Mouse (Mus musculus) CD4-positive, CD25-positive, alpha-beta regulatory T cell, adult 2 months (primary cell): ENCODE results near the gene Tradd.
A peak's percentile ranks its signal among the peaks of the same experiment; 100 is the strongest.
"Not testable (repeated sequence)": the region's sequence is repeated elsewhere in the genome, so short reads cannot be mapped to it uniquely, and the experiment has no call there.

Experiments
- DNase-seq: peaks from one replicate; pipeline ENCODE4 v3.0.0-alpha.2; 2012; ENCODE audit warnings: low read depth, low spot score

The Tradd gene

GRCm38 (mm10) chr8:105295256-105295655, 30.8 kb upstream of the Tradd start:
- DNase-seq: no peak

GRCm38 (mm10) chr8:105294776-105295175, 30.4 kb upstream of the Tradd start:
- DNase-seq: no peak

DNA sequence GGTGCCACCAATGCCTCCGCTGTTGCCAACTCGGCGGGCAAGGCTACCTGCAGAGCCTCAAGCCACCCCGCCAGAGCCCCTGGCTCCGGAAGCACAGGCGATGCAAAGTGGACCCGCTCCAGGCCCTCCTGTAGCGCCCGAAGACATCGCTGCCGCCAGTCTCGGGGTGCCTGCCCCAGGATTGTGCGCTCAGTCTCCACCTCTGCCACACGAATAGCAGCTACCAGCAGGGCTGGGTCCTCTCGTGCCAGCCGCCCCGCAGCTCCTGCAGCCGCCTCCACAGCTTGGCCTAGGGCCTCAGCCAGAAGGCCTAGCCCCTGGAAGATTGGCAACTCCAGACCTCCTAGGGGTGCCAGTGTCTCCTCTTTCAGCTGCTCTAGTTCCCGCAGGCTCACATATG, 29.0 kb upstream of the Tradd start:
- no peak for DNase-seq

GRCm38 (mm10) chr8:105292471-105292870, 28.1 kb upstream of the Tradd start:
- no peak for DNase-seq

- DNase-seq: not testable (repeated sequence)
Measured at GRCm38 (mm10) chr8:105291802-105292201, 27.4 kb upstream of the Tradd start.

- not testable (repeated sequence) for DNase-seq
Measured at GRCm38 (mm10) chr8:105291364-105291763, 27.0 kb upstream of the Tradd start.

DNA sequence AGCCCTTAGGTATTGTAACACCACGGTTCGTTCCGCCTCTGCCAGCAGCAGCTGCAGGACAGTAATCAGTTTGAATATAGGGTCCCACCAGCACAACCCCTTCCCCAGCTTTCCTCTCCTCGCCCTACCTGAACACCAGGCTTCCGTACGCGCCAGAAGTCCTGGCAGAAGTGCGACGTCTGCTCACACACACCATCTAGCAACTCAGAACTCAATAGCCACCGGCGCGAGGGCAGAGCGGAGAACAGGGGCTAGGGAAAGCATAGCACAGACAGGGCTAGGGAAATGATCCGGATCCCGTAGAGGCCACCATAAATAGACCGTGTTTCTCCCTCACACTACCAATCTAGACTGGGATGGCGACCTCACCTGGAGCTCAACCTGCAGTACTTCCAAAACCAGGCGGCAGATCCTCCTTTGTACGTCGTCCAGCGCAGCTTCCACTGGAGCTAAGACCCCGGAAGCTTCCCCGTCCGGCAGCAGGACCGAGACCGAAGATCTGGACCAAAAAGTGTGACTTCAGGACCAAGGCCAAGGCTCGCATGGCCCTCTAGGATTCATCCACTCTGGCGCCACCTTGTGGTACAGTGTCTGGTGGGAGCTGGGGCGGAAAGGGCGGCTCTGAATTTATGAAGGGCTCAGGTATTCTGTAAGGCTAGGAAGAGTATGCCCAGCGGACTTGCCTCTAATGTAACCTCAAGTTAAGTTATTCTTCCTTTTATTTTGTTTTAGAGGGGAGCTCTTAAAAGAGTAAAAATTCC, 26.3 kb upstream of the Tradd start:
- peak; percentile 94 for DNase-seq

GRCm38 (mm10) chr8:105289805-105290460, 25.5 kb upstream of the Tradd start, which contains the start of gene 4931428F04Rik:
4931428F04Rik (minus strand) TSS chr8:105289864.
- peak; percentile 75 for DNase-seq

- DNase-seq: peak; percentile 97
Measured at GRCm38 (mm10) chr8:105288958-105289732, 24.7 kb upstream of the Tradd start.

- no peak for DNase-seq
Measured at GRCm38 (mm10) chr8:105288231-105288630, 23.8 kb upstream of the Tradd start.

DNA sequence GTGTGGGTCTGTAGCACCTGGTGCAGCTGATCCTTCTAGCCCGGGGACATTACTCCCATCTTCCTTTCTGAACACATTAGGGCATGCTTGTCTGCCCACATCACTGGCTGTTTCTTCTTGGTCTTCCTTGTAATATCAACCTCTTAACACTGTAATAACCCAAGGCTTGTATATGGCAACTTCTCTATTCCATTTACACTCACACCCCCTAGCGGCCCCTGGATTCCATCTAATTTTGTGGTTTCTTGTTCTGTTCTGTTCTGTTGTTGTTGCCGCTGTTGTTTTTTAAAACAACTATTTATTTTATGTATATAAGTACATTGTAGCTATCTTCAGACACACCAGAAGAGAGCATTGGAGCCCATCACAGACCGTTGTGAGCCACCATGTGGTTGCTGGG, 22.5 kb upstream of the Tradd start:
- DNase-seq: no peak

- no peak for DNase-seq
Measured at GRCm38 (mm10) chr8:105285514-105285913, 21.1 kb upstream of the Tradd start.

- peak; percentile 80 for DNase-seq
Measured at GRCm38 (mm10) chr8:105283074-105283473, 18.7 kb upstream of the Tradd start.

GRCm38 (mm10) chr8:105282239-105282638, 17.8 kb upstream of the Tradd start:
- DNase-seq: no peak

DNA sequence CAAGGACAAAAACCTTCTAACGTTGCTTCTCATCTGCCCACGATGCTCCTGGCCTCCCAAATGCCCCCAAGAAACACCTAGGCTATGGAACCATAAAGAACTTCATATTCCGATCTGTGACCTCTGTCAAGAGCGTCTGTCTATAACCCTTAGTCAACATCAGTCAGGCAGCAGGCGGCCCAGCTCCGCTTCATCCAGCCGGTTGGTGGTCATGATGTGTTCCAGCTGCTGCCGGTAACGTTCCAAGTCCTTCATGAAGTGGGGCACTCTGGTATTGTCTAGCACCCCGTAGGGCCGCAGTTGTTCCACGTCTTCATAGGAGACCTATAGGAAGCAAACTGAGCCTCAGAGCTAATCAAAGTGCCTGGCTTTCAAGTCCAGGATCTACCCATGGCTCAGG, 17.4 kb upstream of the Tradd start:
- DNase-seq: no peak

- no peak for DNase-seq
Measured at GRCm38 (mm10) chr8:105280567-105280966, 16.2 kb upstream of the Tradd start.

DNA sequence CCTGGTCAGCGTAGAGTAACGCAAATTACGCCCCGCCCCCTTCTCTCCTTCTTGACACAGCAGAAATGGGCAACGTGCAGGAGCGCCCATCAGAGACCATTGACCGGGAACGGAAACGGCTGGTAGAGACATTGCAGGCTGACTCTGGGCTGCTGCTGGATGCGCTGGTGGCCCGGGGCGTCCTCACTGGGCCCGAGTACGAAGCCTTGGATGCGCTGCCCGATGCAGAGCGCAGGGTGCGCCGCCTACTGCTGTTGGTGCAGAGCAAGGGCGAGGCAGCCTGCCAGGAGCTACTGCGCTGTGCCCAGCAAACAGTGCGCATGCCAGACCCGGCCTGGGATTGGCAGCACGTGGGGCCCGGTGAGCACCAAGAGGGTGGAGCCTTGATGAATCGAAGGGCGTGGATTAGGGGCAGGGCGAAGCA, 14.5 kb upstream of the Tradd start:
- DNase-seq: peak; percentile 73

DNA sequence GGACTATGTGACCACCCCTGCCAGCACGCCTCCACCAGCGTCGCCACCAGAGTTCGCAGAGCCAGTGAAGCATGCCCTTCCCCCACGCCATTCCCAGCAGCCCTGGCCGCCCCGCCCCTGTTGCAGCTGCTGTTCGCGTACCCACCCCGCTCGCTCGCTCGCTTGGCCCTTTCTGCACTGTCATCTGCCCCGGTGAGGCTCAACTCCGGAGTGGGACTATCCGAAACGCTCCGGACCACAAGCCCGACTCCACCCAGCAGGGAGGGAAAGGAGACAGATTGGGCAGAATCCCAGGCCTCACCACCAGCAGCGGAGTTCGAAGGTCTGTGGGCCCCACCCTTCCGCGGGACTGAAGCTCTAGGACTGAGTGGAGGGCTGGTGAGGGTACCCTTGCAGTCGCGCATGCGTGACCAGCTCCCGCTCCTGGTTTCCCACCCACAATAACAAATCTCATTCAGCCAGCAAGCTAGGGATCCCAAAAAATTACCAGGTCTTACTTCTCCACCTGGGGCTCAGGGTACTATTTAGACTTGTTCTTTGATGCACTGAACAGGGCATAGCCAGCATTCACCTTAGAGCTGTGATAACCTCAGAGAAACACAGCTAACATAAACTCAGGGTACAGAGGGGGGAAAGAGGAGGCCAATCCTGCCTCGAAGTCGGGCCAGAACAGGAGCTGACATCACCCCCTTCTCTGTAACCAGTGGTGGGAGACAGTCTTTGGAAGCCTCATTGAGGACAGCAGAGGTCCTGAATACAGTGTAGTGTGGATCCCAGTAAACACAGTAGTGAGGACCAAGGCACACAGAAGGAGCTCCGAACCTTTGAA, 12.1 kb upstream of the Tradd start:
- peak; percentile 31 for DNase-seq

DNA sequence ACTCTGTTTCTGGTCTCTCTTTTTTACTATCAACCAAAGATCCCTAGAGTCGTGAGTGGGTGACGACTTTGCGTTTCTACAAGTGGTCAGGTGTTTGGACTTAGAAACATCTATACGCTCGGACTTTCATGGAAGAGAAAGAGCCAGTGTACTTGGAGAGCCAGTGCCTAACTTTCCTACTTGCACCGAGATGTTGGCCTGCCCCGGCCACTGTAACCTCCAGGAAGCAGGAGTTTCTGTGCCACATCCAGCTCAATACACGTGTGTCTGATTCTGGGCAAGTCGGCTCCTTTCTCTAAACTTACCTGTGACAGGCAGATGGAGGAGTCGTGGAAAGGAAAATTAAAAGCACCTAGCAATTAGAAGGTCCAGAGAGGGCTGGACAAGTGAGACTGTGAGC, 11.4 kb upstream of the Tradd start, which contains the start of gene Nol3:
TSS of gene Nol3 (plus strand) at position 301 of the 400 bp plus-strand sequence.
- no peak for DNase-seq

GRCm38 (mm10) chr8:105275387-105275786, 11.0 kb upstream of the Tradd start:
- no peak for DNase-seq

GRCm38 (mm10) chr8:105270916-105271186, 6.4 kb upstream of the Tradd start:
- DNase-seq: peak; percentile 43
